Mouse (Mus musculus): Measurements from ENCODE around the gene Syne3. TPM values are rescaled to one million over a fixed set of nuclear protein-coding genes. Genes with fewer than 3 reads are reported as not detected.

Syne3 gene
- polyA plus RNA-seq, 1 experiment from 2014 or later, result 0.49 TPM

GRCm38 (mm10) chr12:104923948-104924388 is 85.6 kb downstream of the Syne3 start:
- Histone ChIP-seq H3K4me1 (peaks cover 25% of the 10 kb centered on the region), H3K4me3 (no peak overlapping the region), H3K9me3 (no peaks in the 10 kb centered on the region), H3K27ac (peak overlapping the region; percentile 39; the same call in 1 of the 2 replicates), H3K27me3 (replicated peaks) (no peaks in the 10 kb centered on the region), H3K36me3 (replicated peaks) (no peaks in the 10 kb centered on the region), H3K9ac (no peak overlapping the region), H3K4me2 (no peak overlapping the region)
- 67% methylated on average over 19 of the region's 19 CpGs for WGBS
- no peak for ATAC-seq (replicated peaks)

GRCm38 (mm10) chr12:104922647-104923046 is 87.0 kb downstream of the Syne3 start:
- peak; percentile 58 for ATAC-seq (replicated peaks)
- WGBS, result 22% methylated on average over 8 of the region's 8 CpGs

GRCm38 (mm10) chr12:104921071-104921470 is 88.5 kb downstream of the Syne3 start:
- no peak overlapping the region for H3K4me3 ChIP-seq
- no peak overlapping the region for H3K27ac ChIP-seq
- H3K36me3 ChIP-seq (replicated peaks), result no peaks in the 10 kb centered on the region
- no peak for ATAC-seq (replicated peaks)
- H3K9me3 ChIP-seq, result no peaks in the 10 kb centered on the region
- no peaks in the 10 kb centered on the region for H3K27me3 ChIP-seq (replicated peaks)
- no peak overlapping the region for H3K4me2 ChIP-seq
- peaks cover 25% of the 10 kb centered on the region for H3K4me1 ChIP-seq
- WGBS, result 77% methylated on average over 7 of the region's 7 CpGs
- no peak overlapping the region for H3K9ac ChIP-seq

More at GRCm38 (mm10) chr12:104922647-104923046, 87.0 kb downstream of the Syne3 start:
- Histone ChIP-seq H3K9me3 (no peaks in the 10 kb centered on the region), H3K4me3 (no peak overlapping the region), H3K9ac (no peak overlapping the region), H3K27ac (no peak overlapping the region), H3K4me2 (0 out of 2 replicates have a peak overlapping the region, but pooled peaks have one; percentile 12), H3K36me3 (replicated peaks) (no peaks in the 10 kb centered on the region), H3K4me1 (peaks cover 25% of the 10 kb centered on the region), H3K27me3 (replicated peaks) (no peaks in the 10 kb centered on the region)

GRCm38 (mm10) chr12:104919247-104919646 is 90.4 kb downstream of the Syne3 start:
- Histone ChIP-seq H3K4me3 (no peak overlapping the region), H3K27ac (no peak overlapping the region), H3K36me3 (replicated peaks) (no peaks in the 10 kb centered on the region), H3K4me2 (no peak overlapping the region), H3K4me1 (peaks cover 12% of the 10 kb centered on the region), H3K9me3 (no peaks in the 10 kb centered on the region), H3K27me3 (replicated peaks) (no peaks in the 10 kb centered on the region), H3K9ac (no peak overlapping the region)
- no peak for ATAC-seq (replicated peaks)
- WGBS, result 86% methylated on average over 2 of the region's 2 CpGs

- Histone ChIP-seq H3K4me3 (no peak overlapping the region), H3K4me1 (peaks cover 5% of the 10 kb centered on the region), H3K9ac (no peak overlapping the region), H3K4me2 (no peak overlapping the region), H3K27ac (no peak overlapping the region), H3K36me3 (replicated peaks) (no peaks in the 10 kb centered on the region), H3K27me3 (replicated peaks) (no peaks in the 10 kb centered on the region), H3K9me3 (no peaks in the 10 kb centered on the region)
- ATAC-seq (replicated peaks), result no peak
- WGBS, result 97% methylated on average over 2 of the region's 2 CpGs
Observed at GRCm38 (mm10) chr12:104917927-104918326, 91.7 kb downstream of the Syne3 start.

- Histone ChIP-seq H3K27me3 (replicated peaks) (no peaks in the 10 kb centered on the region), H3K4me2 (no peak overlapping the region), H3K4me1 (no peaks in the 10 kb centered on the region), H3K4me3 (no peak overlapping the region), H3K27ac (no peak overlapping the region), H3K9ac (no peak overlapping the region), H3K36me3 (replicated peaks) (no peaks in the 10 kb centered on the region), H3K9me3 (no peaks in the 10 kb centered on the region)
- WGBS, result 92% methylated on average over 4 of the region's 4 CpGs
- no peak for ATAC-seq (replicated peaks)
Observed at GRCm38 (mm10) chr12:104917297-104917696, 92.3 kb downstream of the Syne3 start.

GRCm38 (mm10) chr12:104916776-104917175 is 92.8 kb downstream of the Syne3 start:
- Histone ChIP-seq H3K4me1 (no peaks in the 10 kb centered on the region), H3K36me3 (replicated peaks) (no peaks in the 10 kb centered on the region), H3K4me2 (no peak overlapping the region), H3K9me3 (no peaks in the 10 kb centered on the region), H3K9ac (no peak overlapping the region), H3K27me3 (replicated peaks) (no peaks in the 10 kb centered on the region), H3K4me3 (no peak overlapping the region), H3K27ac (no peak overlapping the region)
- ATAC-seq (replicated peaks), result no peak
- 91% methylated on average over 8 of the region's 8 CpGs for whole genome bisulfite sequencing

- H3K9me3 ChIP-seq, result no peaks in the 10 kb centered on the region
- H3K4me3 ChIP-seq, result no peak overlapping the region
- WGBS, result 41% methylated on average over 4 of the region's 4 CpGs
- ATAC-seq (replicated peaks), result no peak
- H3K27me3 ChIP-seq (replicated peaks), result no peaks in the 10 kb centered on the region
- H3K4me2 ChIP-seq, result no peak overlapping the region
- no peak overlapping the region for H3K27ac ChIP-seq
- H3K9ac ChIP-seq, result no peak overlapping the region
- no peaks in the 10 kb centered on the region for H3K4me1 ChIP-seq
- no peaks in the 10 kb centered on the region for H3K36me3 ChIP-seq (replicated peaks)
Observed at GRCm38 (mm10) chr12:104915681-104916080, 93.9 kb downstream of the Syne3 start.

GRCm38 (mm10) chr12:104912990-104913389 is 96.6 kb downstream of the Syne3 start:
- Histone ChIP-seq H3K36me3 (replicated peaks) (no peaks in the 10 kb centered on the region), H3K27me3 (replicated peaks) (no peaks in the 10 kb centered on the region), H3K9me3 (no peaks in the 10 kb centered on the region), H3K9ac (no peak overlapping the region), H3K27ac (no peak overlapping the region), H3K4me1 (peaks cover 11% of the 10 kb centered on the region), H3K4me3 (no peak overlapping the region), H3K4me2 (no peak overlapping the region)
- no peak for ATAC-seq (replicated peaks)
- 53% methylated on average over 3 of the region's 3 CpGs for WGBS

- no peak for ATAC-seq (replicated peaks)
- H3K9me3 ChIP-seq, result no peaks in the 10 kb centered on the region
- H3K4me2 ChIP-seq, result no peak overlapping the region
- H3K4me1 ChIP-seq, result peaks cover 12% of the 10 kb centered on the region
- H3K36me3 ChIP-seq (replicated peaks), result no peaks in the 10 kb centered on the region
- 19% methylated on average over 10 of the region's 10 CpGs for WGBS
- H3K27me3 ChIP-seq (replicated peaks), result no peaks in the 10 kb centered on the region
- no peak overlapping the region for H3K9ac ChIP-seq
- H3K4me3 ChIP-seq, result no peak overlapping the region
- no peak overlapping the region for H3K27ac ChIP-seq
Observed at GRCm38 (mm10) chr12:104912281-104912933, 97.2 kb downstream of the Syne3 start.

- H3K9ac ChIP-seq, result no peak overlapping the region
- no peaks in the 10 kb centered on the region for H3K36me3 ChIP-seq (replicated peaks)
- no peak overlapping the region for H3K4me2 ChIP-seq
- H3K27me3 ChIP-seq (replicated peaks), result no peaks in the 10 kb centered on the region
- H3K4me1 ChIP-seq, result peaks cover 12% of the 10 kb centered on the region
- no peak for ATAC-seq (replicated peaks)
- H3K27ac ChIP-seq, result no peak overlapping the region
- WGBS, result 87% methylated on average over 4 of the region's 4 CpGs
- no peak overlapping the region for H3K4me3 ChIP-seq
- H3K9me3 ChIP-seq, result no peaks in the 10 kb centered on the region
Observed at GRCm38 (mm10) chr12:104909750-104910149, 99.9 kb downstream of the Syne3 start.

- H3K4me1 ChIP-seq, result peaks cover 12% of the 10 kb centered on the region
- ATAC-seq (replicated peaks), result 0 out of 2 replicates have a peak, but pooled peaks have one; percentile 21
- H3K36me3 ChIP-seq (replicated peaks), result no peaks in the 10 kb centered on the region
- no peak overlapping the region for H3K4me2 ChIP-seq
- no peak overlapping the region for H3K27ac ChIP-seq
- H3K4me3 ChIP-seq, result no peak overlapping the region
- no peak overlapping the region for H3K9ac ChIP-seq
- no peaks in the 10 kb centered on the region for H3K9me3 ChIP-seq
- WGBS, result 43% methylated on average over 5 of the region's 5 CpGs
- no peaks in the 10 kb centered on the region for H3K27me3 ChIP-seq (replicated peaks)
Observed at GRCm38 (mm10) chr12:104908986-104909385, 100.6 kb downstream of the Syne3 start.
